Mouse (Mus musculus): Measurements from ENCODE around the gene Dock6. TPM values are rescaled to one million over a fixed set of nuclear protein-coding genes. Genes with fewer than 3 reads are reported as not detected.
"Not testable (repeated sequence)": the region's sequence is repeated elsewhere in the genome, so short reads cannot be mapped to it uniquely, and the experiment has no call there.

The Dock6 gene
- total RNA-seq (2021), result 10 to 100 TPM; 63.0 to 66.5 TPM

GRCm38 (mm10) chr9:21852128-21853091 is at the start of gene Dock6:
Gene Dock6, minus strand, starts transcription at chr9:21852635.
- peak; percentile 89 to 91 for DNase-seq
- intact Hi-C loops (cut with DNase I), result no loop called here

- intact Hi-C loops (cut with DNase I), result no loop called here
- DNase-seq, result peak; percentile 63 to 80
These were observed 48.9 kb upstream of the Dock6 start for GRCm38 (mm10) chr9:21901223-21901820.

GRCm38 (mm10) chr9:21889229-21889628 is 36.8 kb upstream of the Dock6 start:
- intact Hi-C loops (cut with DNase I), result no loop called here
- DNase-seq, result no peak

GRCm38 (mm10) chr9:21876601-21877000 is 24.2 kb upstream of the Dock6 start:
- intact Hi-C loops (cut with DNase I), result no loop called here
- no peak for DNase-seq

- intact Hi-C loops (cut with DNase I), result loop anchor here (5.0 kb wide), 1 partner anchor 85 kb away; no protein-coding TSS in a partner anchor
- no peak for DNase-seq
These were observed 19.8 kb upstream of the Dock6 start for GRCm38 (mm10) chr9:21872204-21872603.

GRCm38 (mm10) chr9:21870879-21871524 is 18.6 kb upstream of the Dock6 start:
- peak; percentile 64 to 75 for DNase-seq
- intact Hi-C loops (cut with DNase I), result loop anchor here (1.0 to 5.0 kb wide), 5 partner anchors 31 to 269 kb away; no protein-coding TSS in a partner anchor

- peak; percentile 71 to 80 for DNase-seq
- intact Hi-C loops (cut with DNase I), result not testable (repeated sequence)
These were observed 16.9 kb upstream of the Dock6 start for GRCm38 (mm10) chr9:21869290-21869689.

- intact Hi-C loops (cut with DNase I), result no loop called here
- peak in 1 of 2 experiments; percentile 1 for DNase-seq
These were observed 15.3 kb upstream of the Dock6 start for GRCm38 (mm10) chr9:21867726-21868125.

GRCm38 (mm10) chr9:21866641-21867040 is 14.2 kb upstream of the Dock6 start:
- intact Hi-C loops (cut with DNase I), result no loop called here
- peak; percentile 49 to 56 for DNase-seq

GRCm38 (mm10) chr9:21865673-21866398 is 13.4 kb upstream of the Dock6 start:
- intact Hi-C loops (cut with DNase I), result no loop called here
- DNase-seq, result no peak

GRCm38 (mm10) chr9:21862181-21862580 is 9.7 kb upstream of the Dock6 start:
- no peak for DNase-seq
- intact Hi-C loops (cut with DNase I), result no loop called here

GRCm38 (mm10) chr9:21860349-21860748 is 7.9 kb upstream of the Dock6 start:
- intact Hi-C loops (cut with DNase I), result not testable (repeated sequence)

GRCm38 (mm10) chr9:21859606-21860005 is 7.2 kb upstream of the Dock6 start:
- DNase-seq, result no peak
- intact Hi-C loops (cut with DNase I), result no loop called here

More at GRCm38 (mm10) chr9:21860349-21860748, 7.9 kb upstream of the Dock6 start:
- not testable (repeated sequence) for DNase-seq

- intact Hi-C loops (cut with DNase I), result no loop called here
- peak; percentile 77 to 78 for DNase-seq
These were observed 5.6 kb upstream of the Dock6 start for GRCm38 (mm10) chr9:21858084-21858483.

GRCm38 (mm10) chr9:21857501-21857900 is 5.1 kb upstream of the Dock6 start:
- intact Hi-C loops (cut with DNase I), result no loop called here

GRCm38 (mm10) chr9:21854894-21855293 is 2.5 kb upstream of the Dock6 start:
- intact Hi-C loops (cut with DNase I), result no loop called here
- DNase-seq, result no peak

More at GRCm38 (mm10) chr9:21857501-21857900, 5.1 kb upstream of the Dock6 start:
- DNase-seq, result no peak

- intact Hi-C loops (cut with DNase I), result no loop called here
These were observed 1.5 kb upstream of the Dock6 start for GRCm38 (mm10) chr9:21853961-21854360.

GRCm38 (mm10) chr9:21851084-21851483 is 1.4 kb downstream of the Dock6 start:
- intact Hi-C loops (cut with DNase I), result no loop called here
- peak in 1 of 2 experiments; percentile 28 for DNase-seq

More at GRCm38 (mm10) chr9:21853961-21854360, 1.5 kb upstream of the Dock6 start:
- DNase-seq, result no peak

GRCm38 (mm10) chr9:21849691-21850677 is 2.5 kb downstream of the Dock6 start:
- intact Hi-C loops (cut with DNase I), result no loop called here
- no peak for DNase-seq
